Mouse (Mus musculus): ENCODE data around the gene Tyro3. TPM values are rescaled to one million over a fixed set of nuclear protein-coding genes. Genes with fewer than 3 reads are reported as not detected.
A peak's percentile ranks its signal among the peaks of the same experiment; 100 is the strongest.

The Tyro3 gene
- total and polyA plus RNA-seq, 2 experiments from 2014 or later: 18.5 to 47.5 TPM

- Histone ChIP-seq H3K4me1 (ENCODE audit: insufficient read depth) (0 out of 2 replicates have a peak, but pooled peaks cover 3% of the 10 kb centered on the region), H3K9ac (no peak overlapping the region), H3K4me2 (ENCODE audit: low read depth) (no peak overlapping the region), H3K36me3 (ENCODE audit: insufficient read depth) (peaks cover 13% of the 10 kb centered on the region), H3K27ac (ENCODE audit: low read depth, low read length) (0 out of 2 replicates have a peak overlapping the region, but pooled peaks have one; percentile 21), H3K27me3 (ENCODE audit: insufficient read depth, low read length) (no peaks in the 10 kb centered on the region), H3K4me3 (ENCODE audit: low read depth, low read length) (no peak overlapping the region), H3K9me3 (ENCODE audit: low read length) (no peaks in the 10 kb centered on the region)
- no peak for TF ChIP-seq CTCF (IDR thresholded peaks at IDR 0.05; ENCODE audit: low read depth)
- 51% methylated on average over 7 of the region's 7 CpGs for WGBS
- DNase-seq: peak; percentile 76
- peak; percentile 73 for ATAC-seq
These were observed 16.9 kb downstream of the Tyro3 start for GRCm38 (mm10) chr2:119814376-119814933.

GRCm38 (mm10) chr2:119816611-119817010 lies 19.1 kb downstream of the Tyro3 start:
- no peak overlapping the region; the same call in 1 of the 2 replicates for H3K27ac ChIP-seq (ENCODE audit: low read depth, low read length)
- H3K4me3 ChIP-seq (ENCODE audit: low read depth, low read length): no peak overlapping the region
- no peak overlapping the region for H3K4me2 ChIP-seq (ENCODE audit: low read depth)
- no peaks in the 10 kb centered on the region for H3K9me3 ChIP-seq (ENCODE audit: low read length)
- WGBS: 86% methylated on average over 13 of the region's 13 CpGs
- ATAC-seq (no peak), DNase-seq (no peak)
- TF ChIP-seq CTCF (IDR thresholded peaks at IDR 0.05; ENCODE audit: low read depth): no peak
- H3K27me3 ChIP-seq (ENCODE audit: insufficient read depth, low read length): no peaks in the 10 kb centered on the region
- peaks cover 10% of the 10 kb centered on the region for H3K36me3 ChIP-seq (ENCODE audit: insufficient read depth)
- no peak overlapping the region for H3K9ac ChIP-seq
- 0 out of 2 replicates have a peak, but pooled peaks cover 3% of the 10 kb centered on the region for H3K4me1 ChIP-seq (ENCODE audit: insufficient read depth)

GRCm38 (mm10) chr2:119817047-119817446 lies 19.5 kb downstream of the Tyro3 start:
- H3K36me3 ChIP-seq (ENCODE audit: insufficient read depth): peaks cover 10% of the 10 kb centered on the region
- 0 out of 2 replicates have a peak, but pooled peaks cover 3% of the 10 kb centered on the region for H3K4me1 ChIP-seq (ENCODE audit: insufficient read depth)
- H3K4me2 ChIP-seq (ENCODE audit: low read depth): no peak overlapping the region
- ATAC-seq: peak; percentile 84
- peak; percentile 69 for DNase-seq
- no peak for TF ChIP-seq CTCF (IDR thresholded peaks at IDR 0.05; ENCODE audit: low read depth)
- WGBS: 60% methylated on average over 5 of the region's 5 CpGs
- no peaks in the 10 kb centered on the region for H3K9me3 ChIP-seq (ENCODE audit: low read length)
- H3K9ac ChIP-seq: no peak overlapping the region
- no peaks in the 10 kb centered on the region for H3K27me3 ChIP-seq (ENCODE audit: insufficient read depth, low read length)
- H3K4me3 ChIP-seq (ENCODE audit: low read depth, low read length): no peak overlapping the region
- no peak overlapping the region; the same call in 1 of the 2 replicates for H3K27ac ChIP-seq (ENCODE audit: low read depth, low read length)

GRCm38 (mm10) chr2:119818668-119819272 lies 21.2 kb downstream of the Tyro3 start:
- H3K4me3 ChIP-seq (ENCODE audit: low read depth, low read length): no peak overlapping the region
- H3K4me1 ChIP-seq (ENCODE audit: insufficient read depth): 0 out of 2 replicates have a peak, but pooled peaks cover 3% of the 10 kb centered on the region
- ATAC-seq: no peak
- H3K27ac ChIP-seq (ENCODE audit: low read depth, low read length): no peak overlapping the region
- H3K9ac ChIP-seq: no peak overlapping the region
- H3K27me3 ChIP-seq (ENCODE audit: insufficient read depth, low read length): no peaks in the 10 kb centered on the region
- peaks cover 5% of the 10 kb centered on the region; the same call in 1 of the 2 replicates for H3K36me3 ChIP-seq (ENCODE audit: insufficient read depth)
- no peak for TF ChIP-seq CTCF (IDR thresholded peaks at IDR 0.05; ENCODE audit: low read depth)
- H3K9me3 ChIP-seq (ENCODE audit: low read length): no peaks in the 10 kb centered on the region
- no peak overlapping the region for H3K4me2 ChIP-seq (ENCODE audit: low read depth)
- no peak for DNase-seq
- 64% methylated on average over 9 of the region's 9 CpGs for WGBS

GRCm38 (mm10) chr2:119821136-119821535 lies 23.6 kb downstream of the Tyro3 start:
- Histone ChIP-seq H3K27ac (ENCODE audit: low read depth, low read length) (no peak overlapping the region), H3K9ac (no peak overlapping the region), H3K4me2 (ENCODE audit: low read depth) (no peak overlapping the region), H3K27me3 (ENCODE audit: insufficient read depth, low read length) (no peaks in the 10 kb centered on the region), H3K36me3 (ENCODE audit: insufficient read depth) (peaks cover 5% of the 10 kb centered on the region; the same call in 1 of the 2 replicates), H3K4me3 (ENCODE audit: low read depth, low read length) (no peak overlapping the region), H3K4me1 (ENCODE audit: insufficient read depth) (no peaks in the 10 kb centered on the region), H3K9me3 (ENCODE audit: low read length) (no peaks in the 10 kb centered on the region)
- WGBS: 70% methylated on average over 9 of the region's 9 CpGs
- ATAC-seq: no peak
- no peak for TF ChIP-seq CTCF (IDR thresholded peaks at IDR 0.05; ENCODE audit: low read depth)
- no peak for DNase-seq

- no peak overlapping the region for H3K27ac ChIP-seq (ENCODE audit: low read depth, low read length)
- no peak overlapping the region for H3K4me2 ChIP-seq (ENCODE audit: low read depth)
- DNase-seq (no peak), ATAC-seq (no peak)
- no peaks in the 10 kb centered on the region for H3K36me3 ChIP-seq (ENCODE audit: insufficient read depth)
- no peaks in the 10 kb centered on the region for H3K27me3 ChIP-seq (ENCODE audit: insufficient read depth, low read length)
- WGBS: 74% methylated on average over 2 of the region's 2 CpGs
- no peak overlapping the region for H3K9ac ChIP-seq
- no peaks in the 10 kb centered on the region for H3K9me3 ChIP-seq (ENCODE audit: low read length)
- TF ChIP-seq CTCF (IDR thresholded peaks at IDR 0.05; ENCODE audit: low read depth): 0 out of 2 replicates have a peak, but pooled peaks have one; percentile 2
- no peaks in the 10 kb centered on the region for H3K4me1 ChIP-seq (ENCODE audit: insufficient read depth)
- H3K4me3 ChIP-seq (ENCODE audit: low read depth, low read length): no peak overlapping the region
These were observed 33.0 kb downstream of the Tyro3 start for GRCm38 (mm10) chr2:119830579-119830978.

GRCm38 (mm10) chr2:119834231-119834630 lies 36.7 kb downstream of the Tyro3 start:
- ATAC-seq (no peak), DNase-seq (no peak)
- Histone ChIP-seq H3K4me3 (ENCODE audit: low read depth, low read length) (no peak overlapping the region), H3K4me2 (ENCODE audit: low read depth) (no peak overlapping the region), H3K36me3 (ENCODE audit: insufficient read depth) (no peaks in the 10 kb centered on the region), H3K27ac (ENCODE audit: low read depth, low read length) (no peak overlapping the region), H3K9me3 (ENCODE audit: low read length) (no peaks in the 10 kb centered on the region), H3K27me3 (ENCODE audit: insufficient read depth, low read length) (no peaks in the 10 kb centered on the region), H3K9ac (no peak overlapping the region), H3K4me1 (ENCODE audit: insufficient read depth) (no peaks in the 10 kb centered on the region)
- no peak for TF ChIP-seq CTCF (IDR thresholded peaks at IDR 0.05; ENCODE audit: low read depth)
- WGBS: 93% methylated on average over 4 of the region's 4 CpGs
